Mouse (Mus musculus) small intestine, adult 2 months (tissue): ENCODE measurements around the gene Izumo1.

Source experiments
- CTCF ChIP-seq: fragments of 200-500 bp; IDR thresholded peaks from 2 replicates; pipeline ENCODE4 v1.5.1; 2012; ENCODE audit warnings: low read depth, mild to moderate bottlenecking, control low read depth, inconsistent platforms, low read length, moderate library complexity, mixed read lengths; ENCODE audit not compliant: insufficient replicate concordance, insufficient read length; ENCODE audit errors: extremely low read depth
- POLR2A ChIP-seq: fragments of 200-500 bp; IDR thresholded peaks from 2 replicates; pipeline ENCODE4 v1.6.1; 2012; ENCODE audit warnings: low read depth, mild to moderate bottlenecking, control low read depth, inconsistent platforms, low read length, moderate library complexity

DNA sequence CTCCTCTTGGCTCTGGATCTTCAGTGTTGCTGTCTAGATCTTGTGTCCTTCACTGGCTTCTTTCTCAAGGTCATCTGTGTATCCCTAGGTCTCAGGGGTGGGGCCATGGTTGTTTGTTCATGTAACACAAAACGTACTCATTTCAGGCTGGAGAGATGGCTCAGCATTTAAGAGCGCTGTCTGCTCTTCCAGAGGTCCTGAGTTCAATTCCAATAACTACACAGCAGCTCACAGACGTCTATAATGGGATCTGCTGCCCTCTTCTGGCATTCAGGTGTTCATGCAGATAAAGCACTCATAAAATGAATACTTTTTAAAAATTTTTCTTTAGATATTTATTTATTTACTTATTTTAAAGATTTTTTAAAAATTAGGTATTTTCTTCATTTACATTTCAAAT lies 30.7 kb upstream of the Izumo1 start:
- no peak for TF ChIP-seq POLR2A
- TF ChIP-seq CTCF, result no peak
